Mouse (Mus musculus) urinary bladder, postnatal 25 days (tissue): Measurements from ENCODE around the gene Gm20696.

Experiments used
- DNase-seq: peaks from one replicate; pipeline ENCODE4 v3.0.0; 2022; ENCODE audit warnings: low spot score

Gene Gm20696

DNA sequence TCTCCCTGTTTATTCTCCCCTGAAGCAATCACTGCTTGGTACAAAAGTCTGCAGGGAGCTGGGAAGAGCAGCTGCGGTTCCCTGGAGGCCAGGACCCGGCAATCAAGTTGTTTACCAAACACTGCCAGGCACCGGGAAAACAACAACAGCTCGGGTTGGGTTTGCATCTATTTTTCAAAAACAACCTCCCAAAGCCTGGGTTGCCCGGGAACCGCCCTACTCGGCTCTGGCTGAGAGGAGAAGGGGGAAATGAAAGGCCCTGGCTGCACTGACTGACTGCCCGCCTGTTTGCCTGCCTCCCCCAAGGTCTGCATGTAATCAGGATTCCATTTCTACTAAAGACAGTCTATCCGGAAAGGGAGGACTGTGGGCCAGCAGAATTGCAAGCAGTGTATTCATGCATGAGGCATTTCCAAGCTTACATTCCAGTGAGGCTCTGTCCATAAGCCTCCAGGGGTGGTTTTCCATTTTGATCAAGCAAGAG, 226.7 kb downstream of the Gm20696 start:
- peak; percentile 18 for DNase-seq

GRCm38 (mm10) chr6:99439214-99439877, 227.3 kb downstream of the Gm20696 start:
- no peak for DNase-seq

GRCm38 (mm10) chr6:99436371-99436770, 230.2 kb downstream of the Gm20696 start:
- DNase-seq = no peak

GRCm38 (mm10) chr6:99435140-99435539, 231.5 kb downstream of the Gm20696 start:
- DNase-seq = no peak

DNA sequence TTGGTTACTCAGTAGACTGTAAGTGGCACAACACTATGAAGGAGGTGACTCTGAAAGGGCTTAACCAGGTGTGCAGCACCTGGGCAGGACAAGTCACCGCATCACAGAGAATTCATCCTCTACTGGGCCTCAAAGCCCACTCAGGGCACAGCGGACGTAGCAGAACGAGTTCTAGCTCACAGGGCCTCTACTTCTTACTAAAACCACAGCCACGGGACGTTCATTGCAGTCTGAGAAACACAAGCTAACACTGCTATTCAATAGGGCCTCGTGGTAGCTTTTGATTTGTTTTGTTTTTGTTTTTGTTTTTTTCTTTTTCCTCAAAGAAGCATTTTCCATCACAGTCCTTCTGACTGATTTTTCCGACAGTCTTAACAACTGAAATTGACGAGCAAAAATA, 233.6 kb downstream of the Gm20696 start:
- no peak for DNase-seq

- DNase-seq = no peak
Observed at GRCm38 (mm10) chr6:99431941-99432340, 234.7 kb downstream of the Gm20696 start.

DNA sequence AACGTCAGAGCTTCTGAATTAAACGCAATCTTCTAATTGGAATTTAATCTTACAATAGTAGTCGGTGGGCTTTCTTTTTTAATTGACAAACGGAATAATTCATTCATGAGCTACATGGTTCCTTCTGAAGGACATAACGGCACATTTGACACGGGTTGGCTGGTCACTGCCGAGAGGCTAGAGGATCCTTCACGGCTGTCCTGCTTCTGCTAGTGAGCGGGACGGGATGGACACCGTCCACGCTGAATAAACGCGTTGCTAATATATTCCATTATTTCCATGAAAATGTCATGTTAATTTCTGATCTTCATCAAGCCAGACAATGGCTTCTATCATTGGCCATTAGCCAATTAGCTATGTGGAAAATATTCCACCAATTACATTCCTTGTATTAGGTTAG, 236.0 kb downstream of the Gm20696 start:
- no peak for DNase-seq

- no peak for DNase-seq
Observed at GRCm38 (mm10) chr6:99429378-99430131, 237.0 kb downstream of the Gm20696 start.

DNA sequence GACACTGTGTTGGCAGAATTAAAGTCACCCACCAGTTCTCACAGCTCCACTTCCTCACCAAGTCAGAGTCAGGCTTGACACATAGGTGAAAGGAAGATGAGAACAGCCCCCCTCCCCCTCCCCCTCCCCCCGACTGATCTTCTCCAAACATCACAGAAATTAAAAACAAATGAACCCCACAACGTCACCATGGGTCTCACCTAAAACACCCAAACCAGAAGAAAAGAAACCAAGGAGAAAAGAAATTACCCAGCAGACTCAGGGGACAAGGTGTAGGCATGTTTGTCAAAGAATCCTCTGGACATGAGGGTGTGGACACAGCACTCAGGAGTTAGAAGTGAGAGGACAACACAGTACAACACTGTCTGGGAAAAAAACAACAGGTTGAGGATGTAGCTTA, 237.6 kb downstream of the Gm20696 start:
- no peak for DNase-seq

- DNase-seq = no peak
Observed at GRCm38 (mm10) chr6:99427301-99427700, 239.3 kb downstream of the Gm20696 start.

DNA sequence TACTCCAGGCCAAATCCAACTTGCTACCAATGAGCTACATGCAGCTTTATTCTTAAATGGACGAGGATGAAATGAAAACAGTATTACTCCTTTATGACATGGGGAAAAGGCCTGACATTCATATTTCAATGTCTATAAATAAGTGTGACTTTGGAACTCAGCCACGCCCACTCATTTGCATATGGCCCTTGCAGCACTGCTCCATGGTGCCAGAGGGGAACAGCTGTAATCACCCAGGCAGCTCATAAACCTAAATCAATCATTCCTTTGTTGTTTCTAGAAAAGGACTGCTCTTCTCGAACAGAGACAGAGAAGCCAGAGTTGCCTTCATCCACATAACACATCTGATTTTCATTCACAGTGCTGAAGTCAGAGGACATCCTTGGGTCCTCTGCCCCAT, 241.6 kb downstream of the Gm20696 start:
- no peak for DNase-seq

GRCm38 (mm10) chr6:99420666-99421065, 245.9 kb downstream of the Gm20696 start:
- no peak for DNase-seq

DNA sequence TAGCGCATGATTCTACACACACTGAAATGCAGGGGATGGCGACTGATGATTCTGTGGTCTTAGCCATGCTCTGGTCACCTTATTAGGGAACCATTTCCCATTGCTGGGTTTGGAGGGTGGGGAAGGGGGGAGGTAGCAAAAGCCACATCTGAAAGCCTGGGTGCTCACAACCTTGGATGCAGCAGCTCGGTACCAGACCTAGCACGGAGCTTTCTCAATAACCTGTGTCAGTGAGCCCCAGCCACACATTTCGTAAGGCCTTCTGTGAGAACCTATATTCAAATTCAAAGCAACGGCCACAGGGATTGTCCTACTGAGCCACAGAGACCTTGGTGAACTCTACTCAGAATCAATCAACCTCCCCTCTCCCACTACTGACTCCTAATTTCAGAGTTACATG, 254.0 kb downstream of the Gm20696 start:
- no peak for DNase-seq

- DNase-seq = no peak
Observed at GRCm38 (mm10) chr6:99409602-99410001, 257.0 kb downstream of the Gm20696 start.

DNA sequence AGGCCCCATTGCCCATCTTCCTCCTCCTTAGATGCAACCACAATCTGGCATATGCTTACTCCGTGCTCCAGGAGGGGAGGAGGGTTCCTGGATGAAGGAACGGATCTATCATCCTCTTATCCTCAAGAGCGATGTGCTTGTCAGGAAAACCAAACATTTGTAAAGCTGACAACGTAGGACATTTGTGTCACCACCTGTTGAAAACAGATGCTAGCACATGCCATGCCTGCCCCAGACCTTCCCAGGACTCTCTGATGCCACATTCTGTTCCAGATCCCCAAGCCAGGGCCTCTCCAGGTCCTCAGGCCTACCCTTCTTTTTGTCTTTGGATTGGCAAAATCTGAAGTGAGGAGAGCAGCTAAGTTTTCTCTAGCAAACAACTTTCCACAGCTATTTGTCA, 257.7 kb downstream of the Gm20696 start:
- DNase-seq = no peak

GRCm38 (mm10) chr6:99403755-99404390, 262.7 kb downstream of the Gm20696 start:
- no peak for DNase-seq

GRCm38 (mm10) chr6:99402941-99403340, 263.7 kb downstream of the Gm20696 start:
- DNase-seq = no peak

- no peak for DNase-seq
Observed at GRCm38 (mm10) chr6:99402370-99402769, 264.2 kb downstream of the Gm20696 start.

DNA sequence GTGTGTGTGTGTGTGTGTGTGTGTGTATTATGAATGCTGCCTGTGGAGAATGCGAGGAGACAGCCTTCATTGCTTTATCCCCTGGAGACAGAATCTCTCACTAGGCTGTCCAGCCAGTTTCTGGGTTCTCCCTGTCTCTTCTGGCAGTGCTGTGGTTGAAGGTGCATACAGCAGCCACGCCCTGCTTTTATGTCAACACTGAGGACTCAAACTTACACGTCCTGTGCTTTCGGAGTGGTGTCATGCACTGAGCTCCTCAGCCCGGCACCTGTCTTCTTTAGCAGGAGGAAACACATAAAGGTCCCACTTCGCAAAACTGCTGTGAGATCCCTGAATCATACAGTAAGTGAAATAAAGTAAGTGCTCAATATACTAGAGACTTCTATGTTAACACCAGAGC, 264.8 kb downstream of the Gm20696 start:
- no peak for DNase-seq

DNA sequence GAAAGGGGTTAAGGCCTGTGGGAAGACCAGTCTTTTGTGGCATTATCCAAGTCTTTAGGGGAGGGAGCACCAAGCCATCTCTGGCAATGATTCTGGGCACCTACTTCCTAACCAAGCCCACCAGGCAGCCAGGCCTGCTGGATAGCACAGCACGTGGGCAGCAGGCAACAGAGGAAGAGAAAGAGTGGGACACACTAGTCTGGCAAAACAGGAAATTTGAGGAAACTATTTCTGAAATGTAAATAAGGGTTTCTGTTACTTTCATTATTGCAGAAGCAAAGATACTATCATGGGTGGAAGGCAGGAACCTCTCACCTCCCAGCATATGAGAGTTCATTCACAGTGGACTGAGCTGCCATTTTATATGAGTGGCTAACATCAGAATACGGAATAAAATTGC, 265.4 kb downstream of the Gm20696 start:
- no peak for DNase-seq

DNA sequence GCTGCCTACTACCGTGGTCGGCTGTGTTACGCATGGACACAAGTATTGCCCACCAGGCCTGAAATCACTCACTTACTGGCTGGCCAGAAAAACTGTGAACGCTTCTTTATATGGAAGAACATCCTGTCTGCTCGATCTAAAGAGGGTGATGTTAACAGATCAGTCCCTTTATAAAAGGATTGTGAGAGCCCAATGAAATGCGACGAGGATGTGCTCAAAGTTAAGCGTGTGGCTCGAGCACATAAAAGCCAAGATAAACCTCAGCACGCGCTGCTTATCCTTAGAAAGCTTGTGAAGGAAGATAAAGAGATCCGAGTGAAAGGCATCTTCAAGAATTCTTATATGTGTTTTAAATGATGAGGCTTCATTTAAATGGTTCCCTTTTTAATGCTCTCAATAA, 270.9 kb downstream of the Gm20696 start:
- DNase-seq = no peak

GRCm38 (mm10) chr6:99394801-99395200, 271.8 kb downstream of the Gm20696 start:
- DNase-seq = no peak

DNA sequence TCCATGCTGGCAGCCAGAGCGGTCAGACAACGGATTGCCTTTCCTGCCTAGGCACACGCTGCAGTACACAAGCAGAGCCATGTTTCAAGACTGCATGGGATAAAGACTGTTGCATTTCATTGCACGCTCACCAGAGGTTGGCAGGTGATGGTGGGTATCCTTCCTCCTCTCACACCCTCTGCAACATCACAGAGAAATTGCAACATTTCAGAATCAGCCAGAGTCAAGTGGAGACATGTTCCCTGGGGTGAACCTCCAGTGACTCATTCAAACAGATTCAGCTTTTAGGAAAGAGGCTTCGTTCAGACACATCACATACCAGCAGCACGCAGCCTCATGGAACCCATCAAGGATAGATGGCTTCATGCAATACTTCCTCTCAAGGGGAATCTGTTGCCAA, 274.1 kb downstream of the Gm20696 start:
- DNase-seq = no peak
